Mouse (Mus musculus): ENCODE results near the gene Cfap44. TPM values are rescaled to one million over a fixed set of nuclear protein-coding genes. Genes with fewer than 3 reads are reported as not detected.

The Cfap44 gene
- total and polyA plus RNA-seq, 3 experiments: 0.55 TPM; not detected in 2

DNA sequence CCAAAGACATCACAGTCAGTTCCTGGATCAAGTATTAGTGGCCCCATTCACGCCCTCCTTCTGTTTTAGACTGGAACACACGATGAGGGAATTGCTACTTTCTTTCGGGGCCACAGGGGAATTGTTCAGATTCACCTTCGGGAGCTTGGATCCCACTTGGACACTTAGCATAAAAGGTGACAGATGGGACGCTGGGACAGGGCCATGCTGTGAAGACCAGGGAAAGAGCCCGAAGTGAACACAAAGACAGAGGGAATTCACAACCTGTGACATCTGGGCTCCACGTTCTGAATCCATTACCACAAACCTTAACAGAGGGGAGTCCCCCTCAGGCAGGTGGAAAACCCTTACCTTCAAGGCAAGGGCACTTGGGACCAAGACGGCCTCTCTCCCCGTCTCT is 135.6 kb downstream of the Cfap44 start:
- Histone ChIP-seq H3K9ac (ENCODE audit: low read depth, low read length) (no peak overlapping the region), H3K36me3 (ENCODE audit: control insufficient read depth, insufficient read depth, low read length) (no peaks in the 10 kb centered on the region), H3K27ac (no peak overlapping the region), H3K79me2 (replicated peaks; ENCODE audit: control insufficient read depth, insufficient read depth, low read length) (no peaks in the 10 kb centered on the region), H3K27me3 (ENCODE audit: control insufficient read depth, insufficient read depth, low read length) (no peaks in the 10 kb centered on the region), H3K4me3 (no peak overlapping the region), H3K4me1 (ENCODE audit: control insufficient read depth, insufficient read depth, low read length) (no peaks in the 10 kb centered on the region; the same call in 1 of the 2 replicates)
- no peak for TF ChIP-seq EP300 (IDR thresholded peaks at IDR 0.05; ENCODE audit: insufficient read depth, low read depth, low read length)
- 69% methylated on average over 9 of the region's 9 CpGs for WGBS
- DNase-seq: no peak
- intact Hi-C loops (cut with DNase I): no loop called here

DNA sequence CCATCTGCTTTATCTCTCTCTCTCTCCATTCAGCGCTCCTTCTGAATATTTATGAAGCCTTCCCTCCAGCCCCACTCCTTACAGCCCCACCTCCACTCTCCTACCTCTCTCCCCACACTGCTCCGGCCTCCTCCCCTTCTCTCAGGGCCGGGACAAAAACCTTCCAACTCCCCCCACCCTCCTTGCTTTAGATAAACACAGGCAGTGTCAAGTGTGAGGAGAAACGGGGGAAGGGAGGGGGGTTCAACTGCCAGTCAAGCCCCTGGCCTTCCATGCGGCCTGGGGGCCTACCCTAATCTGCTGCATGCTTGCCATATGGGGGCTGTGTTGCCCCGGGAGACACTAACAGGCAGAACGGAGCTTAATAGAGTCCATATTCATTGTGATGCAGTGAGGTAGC is 136.2 kb downstream of the Cfap44 start:
- Histone ChIP-seq H3K79me2 (replicated peaks; ENCODE audit: control insufficient read depth, insufficient read depth, low read length) (no peaks in the 10 kb centered on the region), H3K27me3 (ENCODE audit: control insufficient read depth, insufficient read depth, low read length) (no peaks in the 10 kb centered on the region), H3K9ac (ENCODE audit: low read depth, low read length) (no peak overlapping the region), H3K4me3 (no peak overlapping the region), H3K36me3 (ENCODE audit: control insufficient read depth, insufficient read depth, low read length) (no peaks in the 10 kb centered on the region), H3K4me1 (ENCODE audit: control insufficient read depth, insufficient read depth, low read length) (no peaks in the 10 kb centered on the region; the same call in 1 of the 2 replicates), H3K27ac (no peak overlapping the region)
- TF ChIP-seq POLR2A (IDR thresholded peaks at IDR 0.05; ENCODE audit: insufficient read depth, low read depth, low read length) (no peak), EP300 (IDR thresholded peaks at IDR 0.05; ENCODE audit: insufficient read depth, low read depth, low read length) (no peak), CTCF (IDR thresholded peaks at IDR 0.05) (no peak)
- intact Hi-C loops (cut with DNase I): no loop called here
- 36% methylated on average over 7 of the region's 7 CpGs for WGBS
- no peak for DNase-seq

DNA sequence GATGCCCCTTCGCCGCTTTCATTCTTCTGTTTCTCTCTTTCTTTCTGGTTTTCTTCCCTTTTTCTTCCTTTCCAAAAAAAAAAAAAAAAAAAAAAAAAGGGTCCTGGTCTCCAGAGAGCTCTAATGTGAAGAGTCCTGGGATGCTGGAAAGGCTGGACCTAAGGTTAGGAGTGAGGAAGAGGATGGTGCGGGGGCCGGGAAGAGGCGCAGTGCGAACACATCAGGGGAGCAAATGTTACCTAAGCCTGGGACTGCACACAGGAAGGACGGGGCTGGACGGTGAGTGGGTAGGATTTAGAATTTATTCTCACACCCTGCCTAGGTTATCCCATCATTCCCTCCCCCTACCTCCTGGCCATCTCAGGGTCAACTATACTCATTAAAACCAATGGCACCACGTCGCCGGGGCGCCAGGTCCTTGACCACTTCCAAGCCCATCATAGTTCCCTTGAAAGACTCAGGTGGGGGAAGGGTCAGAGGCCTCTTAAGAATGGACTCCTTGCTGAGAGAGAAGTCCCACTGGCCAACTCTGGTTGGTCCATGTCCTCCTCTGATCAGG is 136.7 kb downstream of the Cfap44 start:
- intact Hi-C loops (cut with DNase I): no loop called here
- no peaks in the 10 kb centered on the region for H3K79me2 ChIP-seq (replicated peaks; ENCODE audit: control insufficient read depth, insufficient read depth, low read length)
- TF ChIP-seq EP300 (IDR thresholded peaks at IDR 0.05; ENCODE audit: insufficient read depth, low read depth, low read length) (no peak), POLR2A (IDR thresholded peaks at IDR 0.05; ENCODE audit: insufficient read depth, low read depth, low read length) (no peak), CTCF (IDR thresholded peaks at IDR 0.05) (no peak)
- no peaks in the 10 kb centered on the region; the same call in 1 of the 2 replicates for H3K4me1 ChIP-seq (ENCODE audit: control insufficient read depth, insufficient read depth, low read length)
- WGBS: 64% methylated on average over 12 of the region's 12 CpGs
- H3K27me3 ChIP-seq (ENCODE audit: control insufficient read depth, insufficient read depth, low read length): no peaks in the 10 kb centered on the region
- DNase-seq: no peak
- H3K27ac ChIP-seq: no peak overlapping the region
- no peaks in the 10 kb centered on the region for H3K36me3 ChIP-seq (ENCODE audit: control insufficient read depth, insufficient read depth, low read length)
- H3K4me3 ChIP-seq: no peak overlapping the region
- no peak overlapping the region for H3K9ac ChIP-seq (ENCODE audit: low read depth, low read length)

Other genes starting within 250 kb of the Cfap44 start
- gene Usf3, start 221.6 kb upstream of the Cfap44 start, total RNA-seq (2021): 10 to 100 TPM; 16.5 to 21.2 TPM
- gene Usf3, start 221.6 kb upstream of the Cfap44 start, polyA plus RNA-seq (2012; rRNA removed): 5.9 and 8.1 TPM in 2 replicates
- under 1 TPM; 0.32 to 0.37 TPM for gene Sidt1, start 61.6 kb upstream of the Cfap44 start, total RNA-seq (2021)
- 0.76 and 1.3 TPM in 2 replicates for gene Sidt1, start 61.6 kb upstream of the Cfap44 start, polyA plus RNA-seq (2012; rRNA removed)
- 1 to 10 TPM; 9.3 to 10.0 TPM for gene Spice1, start 47.7 kb upstream of the Cfap44 start, total RNA-seq (2021)
- 4.5 and 6.5 TPM in 2 replicates for gene Spice1, start 47.7 kb upstream of the Cfap44 start, polyA plus RNA-seq (2012; rRNA removed)
- gene Boc, start 164.1 kb downstream of the Cfap44 start, total RNA-seq (2021): 1 to 10 TPM; 3.5 to 4.2 TPM
- gene Boc, start 164.1 kb downstream of the Cfap44 start, polyA plus RNA-seq (2012; rRNA removed): 4.4 and 5.6 TPM in 2 replicates

Data from heart, adult 2 months (tissue).